Mouse (Mus musculus) testis, postnatal 14 days (tissue): Measurements from ENCODE around the gene Fat1.

ENCODE experiments used
- DNase-seq: peaks from one replicate; pipeline ENCODE4 v3.0.0; 2021; ENCODE audit warnings: low spot score

The Fat1 gene

GRCm38 (mm10) chr8:44962572-44963231 is 27.5 kb downstream of the Fat1 start:
- DNase-seq = no peak

- DNase-seq = peak; percentile 69
Measured at GRCm38 (mm10) chr8:44967521-44968039, 32.3 kb downstream of the Fat1 start.

GRCm38 (mm10) chr8:44970093-44970492 is 34.8 kb downstream of the Fat1 start:
- DNase-seq = no peak

GRCm38 (mm10) chr8:44971346-44971745 is 36.1 kb downstream of the Fat1 start:
- DNase-seq = no peak

GRCm38 (mm10) chr8:44971964-44972363 is 36.7 kb downstream of the Fat1 start:
- no peak for DNase-seq

GRCm38 (mm10) chr8:44975113-44975512 is 39.9 kb downstream of the Fat1 start:
- no peak for DNase-seq

GRCm38 (mm10) chr8:44975654-44976053 is 40.4 kb downstream of the Fat1 start:
- no peak for DNase-seq

GRCm38 (mm10) chr8:44978622-44979021 is 43.4 kb downstream of the Fat1 start:
- no peak for DNase-seq

- no peak for DNase-seq
Measured at GRCm38 (mm10) chr8:44979245-44979644, 44.0 kb downstream of the Fat1 start.

GRCm38 (mm10) chr8:44980030-44980429 is 44.8 kb downstream of the Fat1 start:
- peak; percentile 78 for DNase-seq

GRCm38 (mm10) chr8:44985326-44986288 is 50.4 kb downstream of the Fat1 start:
- no peak for DNase-seq

- DNase-seq = no peak
Measured at GRCm38 (mm10) chr8:44991700-44992487, 56.6 kb downstream of the Fat1 start.

- no peak for DNase-seq
Measured at GRCm38 (mm10) chr8:44992664-44993063, 57.4 kb downstream of the Fat1 start.

- peak; percentile 73 for DNase-seq
Measured at GRCm38 (mm10) chr8:44993376-44993775, 58.1 kb downstream of the Fat1 start.

- DNase-seq = peak; percentile 48
Measured at GRCm38 (mm10) chr8:44996493-44996892, 61.2 kb downstream of the Fat1 start.

- DNase-seq = no peak
Measured at GRCm38 (mm10) chr8:44997321-44997720, 62.1 kb downstream of the Fat1 start.

- no peak for DNase-seq
Measured at GRCm38 (mm10) chr8:44997829-44998228, 62.6 kb downstream of the Fat1 start.

GRCm38 (mm10) chr8:44998275-44998674 is 63.0 kb downstream of the Fat1 start:
- no peak for DNase-seq

GRCm38 (mm10) chr8:44998681-44999277 is 63.5 kb downstream of the Fat1 start:
- peak; percentile 58 for DNase-seq

- no peak for DNase-seq
Measured at GRCm38 (mm10) chr8:45001577-45002197, 66.4 kb downstream of the Fat1 start.

- no peak for DNase-seq
Measured at GRCm38 (mm10) chr8:45002686-45003085, 67.4 kb downstream of the Fat1 start.
